Mouse (Mus musculus): Measurements from ENCODE around the gene Colgalt1. TPM values are rescaled to one million over a fixed set of nuclear protein-coding genes. Genes with fewer than 3 reads are reported as not detected.

Gene Colgalt1
- polyA plus RNA-seq, 1 experiment from 2014 or later, result 41.8 TPM

DNA sequence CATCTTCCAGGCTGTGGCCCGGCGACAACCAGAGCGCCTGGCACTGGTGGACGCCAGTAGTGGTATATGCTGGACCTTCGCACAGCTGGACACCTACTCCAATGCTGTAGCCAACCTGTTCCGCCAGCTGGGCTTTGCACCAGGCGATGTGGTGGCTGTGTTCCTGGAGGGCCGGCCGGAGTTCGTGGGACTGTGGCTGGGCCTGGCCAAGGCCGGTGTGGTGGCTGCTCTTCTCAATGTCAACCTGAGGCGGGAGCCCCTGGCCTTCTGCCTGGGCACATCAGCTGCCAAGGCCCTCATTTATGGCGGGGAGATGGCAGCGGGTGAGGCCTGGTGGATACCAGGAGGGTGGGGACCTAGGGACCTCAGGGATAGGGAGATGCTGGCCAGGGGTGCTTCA is 31.3 kb upstream of the Colgalt1 start:
- no peak overlapping the region for H3K9ac ChIP-seq (ENCODE audit: low read length)
- no peak overlapping the region for H3K4me3 ChIP-seq (ENCODE audit: low read depth, low read length)
- H3K36me3 ChIP-seq (ENCODE audit: control insufficient read depth, insufficient read depth, low read length), result no peaks in the 10 kb centered on the region
- H3K27me3 ChIP-seq (ENCODE audit: control insufficient read depth, insufficient read depth, low read length), result no peaks in the 10 kb centered on the region
- ATAC-seq (replicated peaks; ENCODE audit: low FRiP score) (no peak), DNase-seq (ENCODE audit: low spot score) (no peak)
- H3K4me1 ChIP-seq (replicated peaks; ENCODE audit: control insufficient read depth, insufficient read depth, low read length), result no peaks in the 10 kb centered on the region
- H3K27ac ChIP-seq (ENCODE audit: low read depth, low read length), result no peak overlapping the region
- H3K4me2 ChIP-seq (ENCODE audit: low read depth, low read length, severe bottlenecking), result no peak overlapping the region
- H3K9me3 ChIP-seq (ENCODE audit: control insufficient read depth, low read length), result no peaks in the 10 kb centered on the region
- WGBS, result 93% methylated on average over 14 of the region's 14 CpGs

DNA sequence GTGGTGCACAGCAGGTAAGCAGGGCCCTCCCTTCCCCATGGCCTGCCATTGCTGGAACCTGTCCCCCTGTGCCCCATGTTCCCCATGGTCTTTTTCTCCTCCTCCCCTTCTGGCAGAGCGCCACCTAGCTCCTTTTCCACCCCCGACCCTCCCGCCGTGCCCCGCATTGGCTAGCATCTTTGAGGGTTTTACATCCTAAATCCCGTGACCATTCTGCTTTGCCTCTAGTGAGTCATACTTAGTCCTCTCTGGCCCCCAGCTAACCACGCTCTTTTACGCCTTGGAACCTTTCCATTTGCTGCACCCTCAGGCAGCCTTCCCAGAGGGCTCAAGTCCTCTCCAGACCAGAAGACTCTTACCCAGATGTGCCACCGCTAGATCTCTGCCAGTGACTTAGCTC is 30.6 kb upstream of the Colgalt1 start:
- Histone ChIP-seq H3K27me3 (ENCODE audit: control insufficient read depth, insufficient read depth, low read length) (no peaks in the 10 kb centered on the region), H3K9ac (ENCODE audit: low read length) (no peak overlapping the region), H3K36me3 (ENCODE audit: control insufficient read depth, insufficient read depth, low read length) (no peaks in the 10 kb centered on the region), H3K4me3 (ENCODE audit: low read depth, low read length) (no peak overlapping the region), H3K9me3 (ENCODE audit: control insufficient read depth, low read length) (no peaks in the 10 kb centered on the region), H3K27ac (ENCODE audit: low read depth, low read length) (no peak overlapping the region), H3K4me2 (ENCODE audit: low read depth, low read length, severe bottlenecking) (no peak overlapping the region), H3K4me1 (replicated peaks; ENCODE audit: control insufficient read depth, insufficient read depth, low read length) (no peaks in the 10 kb centered on the region)
- WGBS, result 34% methylated on average over 9 of the region's 9 CpGs
- DNase-seq (ENCODE audit: low spot score), result peak; percentile 51
- no peak for ATAC-seq (replicated peaks; ENCODE audit: low FRiP score)

DNA sequence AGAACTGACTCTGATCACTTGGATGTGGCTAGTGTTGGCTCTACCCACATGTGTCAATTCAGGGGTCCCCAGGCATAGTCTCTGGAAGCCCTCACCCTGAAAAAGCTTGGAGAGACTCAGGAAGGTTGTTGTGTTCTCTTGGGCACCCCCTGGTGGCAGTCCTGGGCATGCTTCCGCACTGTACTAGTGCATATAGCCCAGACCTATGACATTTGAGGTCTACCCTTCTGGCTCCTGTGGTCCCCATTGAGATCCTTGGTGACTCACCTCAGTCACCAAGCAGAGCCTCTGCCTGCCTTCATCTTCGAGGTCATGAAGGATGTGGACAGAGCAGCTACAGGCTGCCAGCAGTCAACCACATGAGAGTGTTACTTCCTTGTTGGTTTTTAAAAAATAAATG is 23.9 kb upstream of the Colgalt1 start:
- H3K36me3 ChIP-seq (ENCODE audit: control insufficient read depth, insufficient read depth, low read length), result no peaks in the 10 kb centered on the region
- no peaks in the 10 kb centered on the region; the same call in 1 of the 2 replicates for H3K27me3 ChIP-seq (ENCODE audit: control insufficient read depth, insufficient read depth, low read length)
- WGBS, result 85% methylated on average over 2 of the region's 2 CpGs
- DNase-seq (ENCODE audit: low spot score) (peak; percentile 80), ATAC-seq (replicated peaks; ENCODE audit: low FRiP score) (no peak)
- H3K4me3 ChIP-seq (ENCODE audit: low read depth, low read length), result no peak overlapping the region
- H3K4me2 ChIP-seq (ENCODE audit: low read depth, low read length, severe bottlenecking), result no peak overlapping the region
- no peak overlapping the region for H3K27ac ChIP-seq (ENCODE audit: low read depth, low read length)
- peaks cover 4% of the 10 kb centered on the region; the same call in 1 of the 2 replicates for H3K4me1 ChIP-seq (replicated peaks; ENCODE audit: control insufficient read depth, insufficient read depth, low read length)
- H3K9me3 ChIP-seq (ENCODE audit: control insufficient read depth, low read length), result no peaks in the 10 kb centered on the region
- H3K9ac ChIP-seq (ENCODE audit: low read length), result no peak overlapping the region

DNA sequence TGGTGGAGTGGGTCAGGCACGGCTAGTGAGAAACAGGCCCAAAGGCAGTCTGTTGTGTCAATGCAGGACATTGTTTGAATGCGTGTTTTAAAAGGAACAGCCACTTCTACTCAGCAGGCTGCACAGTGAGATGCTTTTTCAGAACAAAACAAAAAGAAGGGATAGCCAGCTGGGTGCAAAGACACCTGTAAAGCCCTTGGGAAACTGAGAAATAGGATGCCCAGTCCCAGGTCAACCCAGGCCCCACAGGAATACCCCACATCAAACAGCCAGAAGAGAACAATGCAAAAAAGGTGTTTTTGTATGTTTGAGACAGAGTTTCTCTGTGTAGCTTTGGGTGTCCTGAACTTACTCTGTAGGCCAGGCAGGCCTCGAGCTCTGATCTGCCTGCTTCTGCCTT is 22.0 kb upstream of the Colgalt1 start:
- no peaks in the 10 kb centered on the region for H3K36me3 ChIP-seq (ENCODE audit: control insufficient read depth, insufficient read depth, low read length)
- no peak overlapping the region for H3K4me2 ChIP-seq (ENCODE audit: low read depth, low read length, severe bottlenecking)
- no peaks in the 10 kb centered on the region for H3K9me3 ChIP-seq (ENCODE audit: control insufficient read depth, low read length)
- no peak overlapping the region for H3K27ac ChIP-seq (ENCODE audit: low read depth, low read length)
- WGBS, result 77% methylated on average over 3 of the region's 3 CpGs
- H3K9ac ChIP-seq (ENCODE audit: low read length), result no peak overlapping the region
- no peak for DNase-seq (ENCODE audit: low spot score)
- H3K27me3 ChIP-seq (ENCODE audit: control insufficient read depth, insufficient read depth, low read length), result no peaks in the 10 kb centered on the region; the same call in 1 of the 2 replicates
- peaks cover 9% of the 10 kb centered on the region for H3K4me1 ChIP-seq (replicated peaks; ENCODE audit: control insufficient read depth, insufficient read depth, low read length)
- H3K4me3 ChIP-seq (ENCODE audit: low read depth, low read length), result no peak overlapping the region
- ATAC-seq (replicated peaks; ENCODE audit: low FRiP score), result no peak

DNA sequence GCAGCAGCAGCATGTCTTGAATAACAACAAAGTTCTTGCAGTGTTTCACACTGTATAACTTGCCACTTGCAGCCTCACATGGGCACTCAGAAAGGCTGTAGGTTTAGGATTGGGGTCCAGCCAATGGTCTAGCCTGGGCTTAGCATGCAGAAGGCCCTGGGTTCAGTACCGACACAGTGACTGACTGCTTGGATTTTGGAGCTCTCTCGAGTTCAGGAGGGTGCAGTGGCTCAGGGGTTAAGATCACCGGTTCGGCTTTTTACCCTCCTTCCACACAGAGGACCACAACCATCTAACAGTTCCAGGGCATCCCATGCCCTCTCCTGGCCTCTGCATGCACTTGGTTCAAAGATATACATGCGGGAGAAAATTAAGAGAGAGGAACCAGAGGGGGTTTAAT is 19.8 kb upstream of the Colgalt1 start:
- Histone ChIP-seq H3K27me3 (ENCODE audit: control insufficient read depth, insufficient read depth, low read length) (no peaks in the 10 kb centered on the region; the same call in 1 of the 2 replicates), H3K4me2 (ENCODE audit: low read depth, low read length, severe bottlenecking) (peak overlapping the region; percentile 96), H3K27ac (ENCODE audit: low read depth, low read length) (no peak overlapping the region), H3K4me1 (replicated peaks; ENCODE audit: control insufficient read depth, insufficient read depth, low read length) (peaks cover 9% of the 10 kb centered on the region), H3K9ac (ENCODE audit: low read length) (peak overlapping the region; percentile 96), H3K9me3 (ENCODE audit: control insufficient read depth, low read length) (no peaks in the 10 kb centered on the region), H3K36me3 (ENCODE audit: control insufficient read depth, insufficient read depth, low read length) (no peaks in the 10 kb centered on the region), H3K4me3 (ENCODE audit: low read depth, low read length) (peak overlapping the region; percentile 90)
- no peak for DNase-seq (ENCODE audit: low spot score)
- no peak for ATAC-seq (replicated peaks; ENCODE audit: low FRiP score)
- 23% methylated on average over 5 of the region's 5 CpGs for WGBS

DNA sequence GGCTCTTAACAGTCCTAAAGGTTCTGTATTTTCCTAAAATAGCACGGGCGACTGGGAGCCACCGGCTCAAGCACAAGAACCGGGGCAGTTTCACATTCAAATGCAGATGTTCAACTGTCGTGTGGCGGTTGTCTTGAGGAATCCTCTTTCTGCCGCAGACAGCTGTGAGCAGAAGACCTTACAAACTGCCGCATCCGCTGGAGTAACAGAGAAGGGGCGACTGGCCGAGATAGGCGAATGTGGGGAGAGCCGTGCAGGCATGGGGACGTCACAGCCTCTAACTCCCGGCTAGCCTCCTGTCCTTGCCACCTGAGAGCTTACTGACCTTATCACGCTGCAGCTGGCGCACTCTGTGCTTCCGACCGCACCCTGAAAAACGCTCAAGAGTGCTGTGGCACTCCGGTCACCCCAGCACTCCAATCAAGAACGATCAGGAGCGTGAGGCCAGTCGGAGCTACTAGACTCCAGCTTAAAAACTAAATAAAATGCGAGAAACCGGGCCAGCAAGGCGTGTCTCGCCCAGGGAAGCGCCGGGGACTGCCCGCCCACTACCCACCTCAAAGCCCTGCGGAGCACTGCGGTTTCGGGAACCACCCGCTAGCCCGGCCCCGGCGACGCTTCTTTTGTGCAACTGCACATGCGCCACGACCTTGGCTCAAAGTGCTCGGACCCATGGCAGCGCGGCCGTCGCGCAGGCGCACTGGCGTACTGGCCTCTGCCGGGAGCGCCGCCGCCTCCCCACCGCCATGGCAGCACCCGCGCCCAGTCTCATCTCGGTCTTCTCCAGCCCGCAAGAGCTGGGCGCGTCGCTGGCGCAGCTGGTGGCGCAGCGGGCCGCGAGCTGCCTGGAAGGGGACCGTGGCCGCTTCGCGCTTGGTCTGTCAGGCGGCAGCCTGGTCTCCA is 19.1 kb upstream of the Colgalt1 start, which contains the start of gene Pgls:
Gene Pgls, plus strand, starts transcription at position 706 of the 903 bp plus-strand sequence.
- WGBS, result under 1% methylated on average over 71 of the region's 71 CpGs
- Histone ChIP-seq H3K27ac (ENCODE audit: low read depth, low read length) (peak within 1 kb of the TSS; percentile 95), H3K27me3 (ENCODE audit: control insufficient read depth, insufficient read depth, low read length) (no peaks in the 10 kb centered on the region; the same call in 1 of the 2 replicates), H3K9me3 (ENCODE audit: control insufficient read depth, low read length) (no peaks in the 10 kb centered on the region), H3K4me1 (replicated peaks; ENCODE audit: control insufficient read depth, insufficient read depth, low read length) (peaks cover 9% of the 10 kb centered on the region), H3K36me3 (ENCODE audit: control insufficient read depth, insufficient read depth, low read length) (no peaks in the 10 kb centered on the region), H3K4me2 (ENCODE audit: low read depth, low read length, severe bottlenecking) (peak within 1 kb of the TSS; percentile 96), H3K4me3 (ENCODE audit: low read depth, low read length) (peak within 1 kb of the TSS; percentile 90), H3K9ac (ENCODE audit: low read length) (peak within 1 kb of the TSS; percentile 96)
- DNase-seq (ENCODE audit: low spot score) (peak; percentile 97), ATAC-seq (replicated peaks; ENCODE audit: low FRiP score) (peak; percentile 90)

DNA sequence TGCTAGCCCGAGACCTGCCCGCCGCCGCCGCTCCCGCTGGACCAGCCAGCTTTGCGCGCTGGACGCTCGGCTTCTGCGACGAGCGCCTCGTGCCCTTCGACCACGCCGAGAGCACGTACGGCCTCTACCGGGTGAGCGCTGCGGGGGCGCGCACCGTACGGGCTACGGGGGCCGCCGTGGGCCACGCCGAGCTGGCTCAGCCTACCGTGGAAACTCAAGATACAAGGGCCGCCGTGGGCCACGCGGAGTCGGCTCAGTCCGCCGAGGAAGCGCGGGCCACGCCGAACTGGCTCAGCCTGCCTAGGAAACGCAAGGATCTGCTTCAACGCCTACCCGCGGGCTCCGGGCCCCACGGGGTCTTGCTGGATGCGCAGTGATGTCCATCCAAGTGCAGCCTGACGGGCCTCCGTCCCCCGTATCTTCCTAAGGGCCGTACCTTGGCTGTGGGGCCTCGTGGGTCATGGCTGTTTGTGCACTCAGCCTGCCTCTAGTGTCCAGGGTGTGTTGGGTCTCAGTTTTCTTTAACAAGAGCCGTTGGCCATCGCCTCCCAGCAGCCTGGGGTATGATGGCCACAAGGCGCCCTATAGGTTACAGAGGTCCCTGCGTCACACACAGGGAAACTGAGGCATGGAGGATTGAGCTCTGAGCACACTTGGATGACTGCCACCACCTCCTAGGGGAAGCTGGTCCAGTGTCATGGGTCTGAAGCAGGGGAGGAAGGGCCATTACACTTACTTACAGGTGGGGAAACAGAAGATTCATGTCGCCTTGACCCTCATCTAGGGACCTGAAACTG is 18.2 kb upstream of the Colgalt1 start:
- DNase-seq (ENCODE audit: low spot score), result no peak
- H3K4me1 ChIP-seq (replicated peaks; ENCODE audit: control insufficient read depth, insufficient read depth, low read length), result peaks cover 9% of the 10 kb centered on the region
- 6% methylated on average over 60 of the region's 60 CpGs for WGBS

DNA sequence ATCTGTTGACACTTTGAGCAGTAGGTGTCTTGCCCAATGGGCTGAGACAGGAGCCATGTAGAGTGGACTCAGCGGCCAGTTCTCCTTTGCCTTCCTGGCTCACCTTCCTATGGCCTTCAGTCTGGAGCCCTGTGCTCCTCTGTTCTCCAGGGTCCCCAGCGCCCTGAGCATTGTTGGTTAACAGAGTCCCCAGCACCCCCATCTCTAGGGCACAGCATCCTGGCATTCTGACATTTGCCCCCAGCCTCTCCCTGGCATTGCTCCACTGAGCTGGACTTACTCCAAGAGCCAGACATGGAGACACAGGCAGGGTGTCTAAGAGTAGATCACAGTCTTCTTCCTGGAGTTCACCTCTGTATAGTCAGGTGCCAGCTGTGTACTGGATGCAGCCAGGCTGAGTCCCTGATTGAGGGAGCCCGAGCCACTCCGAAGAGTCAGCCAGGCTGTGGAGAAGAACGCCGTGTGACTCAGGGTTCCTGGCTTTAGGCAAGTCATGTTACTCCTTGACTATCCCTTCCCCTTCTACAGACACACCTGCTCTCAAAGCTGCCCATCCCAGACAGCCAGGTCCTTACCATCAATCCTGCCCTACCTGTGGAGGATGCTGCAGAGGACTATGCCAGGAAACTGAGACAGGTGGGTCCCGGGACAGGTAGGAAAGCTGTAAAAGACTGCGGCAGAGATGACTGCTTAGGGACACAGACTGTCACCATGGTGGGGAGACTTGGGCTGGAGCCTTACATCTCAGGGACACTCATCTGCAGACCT is 17.1 kb upstream of the Colgalt1 start:
- H3K4me1 ChIP-seq (replicated peaks; ENCODE audit: control insufficient read depth, insufficient read depth, low read length), result peaks cover 9% of the 10 kb centered on the region

More for the DNA sequence above, 18.2 kb upstream of the Colgalt1 start:
- Histone ChIP-seq H3K9ac (ENCODE audit: low read length) (peak overlapping the region; percentile 96), H3K36me3 (ENCODE audit: control insufficient read depth, insufficient read depth, low read length) (no peaks in the 10 kb centered on the region), H3K27me3 (ENCODE audit: control insufficient read depth, insufficient read depth, low read length) (no peaks in the 10 kb centered on the region; the same call in 1 of the 2 replicates), H3K4me2 (ENCODE audit: low read depth, low read length, severe bottlenecking) (peak overlapping the region; percentile 96), H3K27ac (ENCODE audit: low read depth, low read length) (peak overlapping the region; percentile 95), H3K4me3 (ENCODE audit: low read depth, low read length) (peak overlapping the region; percentile 90), H3K9me3 (ENCODE audit: control insufficient read depth, low read length) (no peaks in the 10 kb centered on the region)
- peak; percentile 68 for ATAC-seq (replicated peaks; ENCODE audit: low FRiP score)

More for the DNA sequence above, 17.1 kb upstream of the Colgalt1 start:
- Histone ChIP-seq H3K27me3 (ENCODE audit: control insufficient read depth, insufficient read depth, low read length) (no peaks in the 10 kb centered on the region; the same call in 1 of the 2 replicates), H3K9me3 (ENCODE audit: control insufficient read depth, low read length) (no peaks in the 10 kb centered on the region), H3K4me2 (ENCODE audit: low read depth, low read length, severe bottlenecking) (no peak overlapping the region; the same call in 1 of the 2 replicates), H3K27ac (ENCODE audit: low read depth, low read length) (no peak overlapping the region), H3K9ac (ENCODE audit: low read length) (peak overlapping the region; percentile 96; the same call in 1 of the 2 replicates), H3K36me3 (ENCODE audit: control insufficient read depth, insufficient read depth, low read length) (no peaks in the 10 kb centered on the region), H3K4me3 (ENCODE audit: low read depth, low read length) (no peak overlapping the region; the same call in 1 of the 2 replicates)
- WGBS, result 95% methylated on average over 8 of the region's 8 CpGs
- ATAC-seq (replicated peaks; ENCODE audit: low FRiP score) (no peak), DNase-seq (ENCODE audit: low spot score) (peak; percentile 48)

All from forebrain, embryonic 11.5 days (tissue).